Mouse (Mus musculus) MEL (cell line): Measurements from ENCODE around the gene Arntl.

Experiments
- CTCF ChIP-seq, 3 experiments: IDR thresholded peaks in 2 of 3; conservative IDR thresholded peaks in 1 of 3; 2 replicates each; pipeline ENCODE4 v1.5.1; 2011 to 2012; ENCODE audit warnings: low read length in 3 of 3, low read depth in 2 of 3, mild to moderate bottlenecking in 2 of 3, improper control_type of control experiment in 1 of 3, inconsistent platforms in 1 of 3, mixed read lengths in 1 of 3, moderate library complexity in 1 of 3; ENCODE audit not compliant: control insufficient read depth in 1 of 3, insufficient read depth in 1 of 3, poor library complexity in 1 of 3, severe bottlenecking in 1 of 3
- ELF1 ChIP-seq: IDR thresholded peaks from 2 replicates; pipeline ENCODE4 v1.6.1; 2014; ENCODE audit warnings: low read depth, mild to moderate bottlenecking, inconsistent platforms, low read length, improper control_type of control experiment, moderate library complexity
- EP300 ChIP-seq, 2 experiments: IDR thresholded peaks; 2 replicates each; pipeline ENCODE4 v1.6.1; 2011; ENCODE audit warnings: improper control_type of control experiment in 2 of 2, low read length in 2 of 2, low read depth in 1 of 2, mild to moderate bottlenecking in 1 of 2
- SMC3 ChIP-seq: IDR thresholded peaks from 2 replicates; pipeline ENCODE4 v1.6.1; 2011; ENCODE audit warnings: low read depth, low read length, improper control_type of control experiment

GRCm38 (mm10) chr7:113277245-113277644 lies 70.0 kb downstream of the Arntl start:
- TF ChIP-seq CTCF (IDR thresholded peaks at IDR 0.05 in 2 of 3, conservative IDR thresholded peaks at IDR 0.05 in 1 of 3; ENCODE audit: control insufficient read depth in 1 of 3, insufficient read depth in 1 of 3, low read depth in 2 of 3, low read length in 3 of 3, poor library complexity in 1 of 3, severe bottlenecking in 1 of 3), result no peak
- no peak for TF ChIP-seq EP300 (IDR thresholded peaks at IDR 0.05; ENCODE audit: low read depth in 1 of 2, low read length in 2 of 2)
- TF ChIP-seq ELF1, result no peak
- TF ChIP-seq SMC3, result no peak
